Mouse (Mus musculus) neural tube, embryonic 14.5 days (tissue): ENCODE measurements at regions not wholly inside any gene's neighbourhood (a gene's known extent, or its start where the extent isn't known, plus 50 kb on each side); places are given as distances from the start of the nearest gene placed in this dataset.

Experiments
- ATAC-seq: fragments of 200-750 bp; cut with Nextera tagmentation; 2 replicates; pipeline ENCODE4 v1.8.0; 2017; ENCODE audit warnings: low read depth, mild to moderate bottlenecking, moderate TSS enrichment, moderate library complexity
- H3K27ac ChIP-seq: fragments of 300-500 bp; sonication (generic); 2 replicates; pipeline ENCODE4 v1.5.1; 2014; ENCODE audit warnings: low read depth, mild to moderate bottlenecking, control low read depth, low read length, moderate library complexity, mixed read lengths
- H3K27me3 ChIP-seq: fragments of 300-500 bp; sonication (generic); 2 replicates; pipeline ENCODE4 v1.6.1; 2014; ENCODE audit warnings: low read length; ENCODE audit not compliant: control insufficient read depth, insufficient read depth
- H3K36me3 ChIP-seq: fragments of 300-500 bp; sonication (generic); 2 replicates; pipeline ENCODE4 v1.6.1; 2014; ENCODE audit warnings: low read length, mixed read lengths; ENCODE audit not compliant: control insufficient read depth, insufficient read depth
- H3K4me1 ChIP-seq: fragments of 300-500 bp; sonication (generic); 2 replicates; pipeline ENCODE4 v1.6.1; 2014; ENCODE audit warnings: low read length; ENCODE audit not compliant: control insufficient read depth, insufficient read depth
- H3K4me2 ChIP-seq: fragments of 300-500 bp; sonication (generic); 2 replicates; pipeline ENCODE4 v1.6.1; 2014; ENCODE audit warnings: mild to moderate bottlenecking, low read depth, low read length, control low read depth
- H3K4me3 ChIP-seq: fragments of 300-500 bp; sonication (generic); 2 replicates; pipeline ENCODE4 v1.5.1; 2014; ENCODE audit warnings: low read depth, low read length, control low read depth, mixed read lengths
- H3K9ac ChIP-seq: fragments of 300-500 bp; sonication (generic); replicated peaks from 2 replicates; pipeline ENCODE4 v1.6.1; 2014; ENCODE audit warnings: low read depth, mild to moderate bottlenecking, control low read depth, low read length, mixed read lengths
- H3K9me3 ChIP-seq: fragments of 300-500 bp; sonication (generic); 2 replicates; pipeline ENCODE4 v1.6.1; 2016; ENCODE audit warnings: low read length; ENCODE audit not compliant: control insufficient read depth
- WGBS: fragments of 180-500 bp; shearing (Covaris S2); extraction: QIAGEN DNeasy Blood & Tissue Kit; methylation state at CpG from one replicate; pipeline ENCODE4 v1.1.7; 2014; 5-methylcytosine and 5-hydroxymethylcytosine counted together

DNA sequence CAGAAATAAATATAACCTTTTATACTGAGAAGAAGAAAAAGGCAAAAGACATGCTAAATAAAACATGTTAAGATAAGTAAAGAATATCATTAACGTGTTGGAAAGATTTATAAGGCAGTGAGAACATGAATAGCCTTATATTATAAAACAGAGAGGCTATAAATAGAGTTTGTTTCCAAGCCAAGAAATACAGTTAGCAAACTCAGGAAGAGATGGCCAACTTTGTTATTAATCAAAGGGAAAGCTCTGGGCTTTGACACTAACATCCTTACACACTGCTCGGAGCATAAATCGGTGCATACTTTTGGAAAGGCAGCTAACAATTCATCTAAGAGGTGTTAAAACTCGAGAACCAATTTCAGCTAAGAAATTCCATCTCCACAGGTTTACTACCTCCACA, 106.3 kb upstream of the Gm26657 start:
- H3K4me3 ChIP-seq: no peak overlapping the region
- no peak overlapping the region for H3K4me2 ChIP-seq
- no peaks in the 10 kb centered on the region for H3K27me3 ChIP-seq
- no peaks in the 10 kb centered on the region for H3K4me1 ChIP-seq
- H3K27ac ChIP-seq: no peak overlapping the region
- H3K36me3 ChIP-seq: no peaks in the 10 kb centered on the region
- ATAC-seq: no peak
- no peaks in the 10 kb centered on the region for H3K9me3 ChIP-seq
- no peak overlapping the region for H3K9ac ChIP-seq
- 69% methylated on average over 4 of the region's 4 CpGs for WGBS

DNA sequence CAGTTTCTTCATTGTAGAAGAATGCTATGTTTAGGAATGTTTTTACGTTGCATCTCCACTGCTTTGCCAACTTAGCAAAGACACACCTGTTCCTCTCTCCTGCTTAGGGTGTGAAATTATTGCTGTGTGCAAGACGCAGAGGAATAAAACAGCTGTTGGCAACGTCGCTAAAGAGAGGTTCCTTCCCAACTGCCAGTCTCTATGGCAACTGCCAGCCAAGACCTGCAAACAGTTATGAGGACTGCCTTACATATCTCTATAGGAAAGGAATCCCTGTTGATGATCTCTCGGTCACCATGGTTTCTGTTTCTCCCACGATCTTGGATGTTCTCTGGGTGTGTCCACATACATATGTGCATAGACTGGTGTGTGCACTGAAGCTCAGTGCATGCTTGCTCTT, 109.6 kb upstream of the Gm26657 start:
- no peaks in the 10 kb centered on the region for H3K27me3 ChIP-seq
- no peaks in the 10 kb centered on the region for H3K4me1 ChIP-seq
- H3K4me2 ChIP-seq: no peak overlapping the region
- H3K36me3 ChIP-seq: no peaks in the 10 kb centered on the region
- H3K27ac ChIP-seq: no peak overlapping the region
- no peak overlapping the region for H3K9ac ChIP-seq
- no peak for ATAC-seq
- WGBS: 66% methylated on average over 6 of the region's 6 CpGs
- H3K4me3 ChIP-seq: no peak overlapping the region
- no peaks in the 10 kb centered on the region for H3K9me3 ChIP-seq

DNA sequence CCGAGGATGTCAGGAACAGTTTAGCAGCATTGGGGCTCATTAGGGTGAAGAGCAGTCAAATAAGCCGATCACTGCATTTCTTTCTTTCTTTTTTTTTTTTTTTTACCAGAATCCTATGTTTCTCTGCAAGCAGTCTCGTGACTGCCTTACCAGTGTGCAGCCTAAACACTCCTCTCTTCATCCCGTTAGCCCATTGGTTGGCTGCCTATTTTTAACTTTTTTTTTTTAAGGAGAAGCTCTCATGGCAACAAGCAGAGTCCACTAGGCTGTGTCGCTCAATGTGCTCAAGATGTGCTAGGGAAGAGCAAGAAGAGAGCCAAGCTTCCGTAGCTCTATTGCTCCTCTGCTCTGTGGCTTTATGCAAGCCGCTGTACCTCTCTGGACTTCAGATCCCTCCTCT, 112.7 kb upstream of the Gm26657 start:
- no peak for ATAC-seq

DNA sequence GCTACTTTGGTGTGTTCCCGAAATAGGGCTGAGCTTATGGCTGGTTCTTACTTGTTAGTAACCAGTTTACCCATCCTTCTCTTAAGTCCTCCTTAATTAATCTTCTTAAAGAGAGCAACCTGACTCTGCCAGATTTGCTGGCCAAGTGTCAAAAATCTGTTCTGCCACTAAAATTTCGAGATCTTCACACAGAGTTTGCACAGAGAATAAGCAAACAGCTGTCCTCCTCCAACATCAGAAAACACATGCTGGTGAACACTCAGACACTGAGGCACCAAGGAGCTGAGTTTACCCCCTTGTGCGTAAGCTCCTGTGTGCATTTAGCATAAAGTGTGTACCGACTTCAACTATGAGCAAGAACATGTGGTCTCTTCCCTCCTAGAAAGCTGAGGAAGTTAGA, 118.1 kb upstream of the Gm26657 start:
- WGBS: 88% methylated on average over 4 of the region's 4 CpGs
- ATAC-seq: no peak
- Histone ChIP-seq H3K4me1 (no peaks in the 10 kb centered on the region), H3K9ac (no peak overlapping the region), H3K4me2 (no peak overlapping the region), H3K27ac (no peak overlapping the region), H3K9me3 (no peaks in the 10 kb centered on the region), H3K4me3 (no peak overlapping the region), H3K36me3 (no peaks in the 10 kb centered on the region), H3K27me3 (no peaks in the 10 kb centered on the region)

More for the DNA sequence above, 112.7 kb upstream of the Gm26657 start:
- H3K27ac ChIP-seq: no peak overlapping the region
- H3K9me3 ChIP-seq: no peaks in the 10 kb centered on the region
- no peaks in the 10 kb centered on the region for H3K36me3 ChIP-seq
- no peak overlapping the region for H3K9ac ChIP-seq
- H3K27me3 ChIP-seq: no peaks in the 10 kb centered on the region
- no peaks in the 10 kb centered on the region for H3K4me1 ChIP-seq
- H3K4me3 ChIP-seq: no peak overlapping the region
- WGBS: 81% methylated on average over 7 of the region's 7 CpGs
- H3K4me2 ChIP-seq: no peak overlapping the region

DNA sequence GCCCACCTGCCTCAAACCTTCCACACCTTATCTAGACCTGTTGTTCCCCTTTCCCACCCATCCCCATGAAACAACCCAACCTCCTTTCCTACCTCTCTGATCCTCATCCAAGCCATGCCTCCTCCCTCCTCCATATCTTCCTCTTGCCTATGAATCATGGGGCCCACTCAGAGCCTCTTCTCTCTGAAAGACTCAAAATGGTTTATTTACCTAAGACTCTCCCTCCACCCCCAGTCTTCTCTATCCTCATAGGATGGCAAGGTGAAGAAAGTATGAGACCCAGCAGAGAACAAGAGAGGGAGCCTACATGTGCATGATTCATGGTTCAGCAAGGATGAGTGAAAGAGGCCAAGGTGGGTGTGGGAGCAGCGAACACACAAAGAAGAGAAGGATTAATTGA, 118.5 kb upstream of the Gm26657 start:
- ATAC-seq: no peak
- H3K36me3 ChIP-seq: no peaks in the 10 kb centered on the region
- no peak overlapping the region for H3K27ac ChIP-seq
- no peak overlapping the region for H3K4me3 ChIP-seq
- no peaks in the 10 kb centered on the region for H3K27me3 ChIP-seq
- no peaks in the 10 kb centered on the region for H3K9me3 ChIP-seq
- H3K4me2 ChIP-seq: no peak overlapping the region
- H3K9ac ChIP-seq: no peak overlapping the region
- 85% methylated on average over 1 of the region's 1 CpGs for WGBS
- H3K4me1 ChIP-seq: no peaks in the 10 kb centered on the region

DNA sequence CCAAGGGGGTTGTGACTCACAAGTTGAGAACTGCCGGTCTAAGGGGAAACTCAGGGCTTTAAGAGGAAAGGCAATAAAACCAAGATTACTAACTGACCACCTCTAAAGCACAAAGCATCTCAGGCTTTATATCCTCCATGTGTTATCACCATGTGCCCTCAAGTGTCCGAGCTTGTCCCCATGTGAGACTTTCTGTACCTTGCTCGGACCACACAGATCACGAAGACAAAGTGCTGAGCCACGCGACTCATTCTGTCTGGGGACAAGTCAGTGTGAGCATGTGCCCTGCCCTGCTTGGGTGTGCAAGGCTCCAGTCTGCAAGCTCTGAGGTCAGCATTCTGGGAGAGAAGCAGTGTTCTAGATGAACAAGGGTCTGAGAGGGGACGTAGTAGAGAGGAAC, 119.2 kb upstream of the Gm26657 start:
- Histone ChIP-seq H3K4me3 (no peak overlapping the region), H3K9me3 (no peaks in the 10 kb centered on the region), H3K4me2 (no peak overlapping the region), H3K36me3 (no peaks in the 10 kb centered on the region), H3K27ac (no peak overlapping the region), H3K27me3 (no peaks in the 10 kb centered on the region), H3K4me1 (no peaks in the 10 kb centered on the region), H3K9ac (no peak overlapping the region)
- ATAC-seq: no peak
- WGBS: 90% methylated on average over 7 of the region's 7 CpGs

DNA sequence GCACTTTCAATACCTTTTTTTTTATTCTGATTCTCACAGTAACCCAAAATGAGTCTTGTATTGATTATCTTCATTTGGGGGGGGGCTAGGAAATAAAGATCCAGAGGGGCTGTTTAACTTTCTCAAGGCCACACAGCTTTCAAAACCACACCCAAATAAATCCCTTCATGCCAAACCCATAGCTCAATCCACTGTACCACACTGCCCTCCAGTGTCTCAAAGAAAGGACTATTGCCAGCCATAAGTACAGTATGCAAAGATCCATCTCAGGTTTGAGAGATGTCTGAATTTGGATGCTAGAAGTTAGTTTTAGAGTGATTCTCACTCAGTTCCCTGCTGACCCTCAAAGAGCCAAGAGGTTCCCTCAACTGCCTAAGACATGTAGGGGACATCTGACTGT, 120.1 kb upstream of the Gm26657 start:
- no peaks in the 10 kb centered on the region for H3K27me3 ChIP-seq
- H3K4me2 ChIP-seq: no peak overlapping the region
- no peaks in the 10 kb centered on the region for H3K9me3 ChIP-seq
- no peaks in the 10 kb centered on the region for H3K36me3 ChIP-seq
- no peak for ATAC-seq
- no peak overlapping the region for H3K27ac ChIP-seq
- H3K4me1 ChIP-seq: no peaks in the 10 kb centered on the region
- no peak overlapping the region for H3K9ac ChIP-seq
- no peak overlapping the region for H3K4me3 ChIP-seq

DNA sequence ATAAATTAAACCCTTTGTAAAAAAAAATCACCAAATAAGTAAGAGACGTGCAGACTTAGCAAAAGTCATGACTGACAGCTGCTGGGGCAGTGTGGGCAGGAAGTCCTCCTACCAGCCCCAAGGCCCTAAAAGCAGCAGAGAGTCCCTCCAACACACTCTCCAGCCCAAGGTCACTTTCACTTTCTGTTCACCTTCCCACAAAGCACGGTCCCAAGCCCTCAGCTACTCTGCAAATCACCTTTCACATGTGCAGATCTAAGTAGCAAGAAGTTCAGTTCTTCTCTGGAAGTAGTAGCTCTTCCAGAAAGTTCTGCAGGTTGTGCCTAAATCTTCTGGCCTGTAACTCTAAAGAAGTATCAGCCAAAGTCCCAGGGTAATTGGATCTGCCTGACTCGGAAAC, 120.8 kb upstream of the Gm26657 start:
- Histone ChIP-seq H3K27ac (no peak overlapping the region), H3K27me3 (no peaks in the 10 kb centered on the region), H3K36me3 (no peaks in the 10 kb centered on the region), H3K4me2 (no peak overlapping the region), H3K4me3 (no peak overlapping the region), H3K9me3 (no peaks in the 10 kb centered on the region), H3K4me1 (no peaks in the 10 kb centered on the region), H3K9ac (no peak overlapping the region)
- ATAC-seq: no peak
- 89% methylated on average over 3 of the region's 3 CpGs for WGBS

DNA sequence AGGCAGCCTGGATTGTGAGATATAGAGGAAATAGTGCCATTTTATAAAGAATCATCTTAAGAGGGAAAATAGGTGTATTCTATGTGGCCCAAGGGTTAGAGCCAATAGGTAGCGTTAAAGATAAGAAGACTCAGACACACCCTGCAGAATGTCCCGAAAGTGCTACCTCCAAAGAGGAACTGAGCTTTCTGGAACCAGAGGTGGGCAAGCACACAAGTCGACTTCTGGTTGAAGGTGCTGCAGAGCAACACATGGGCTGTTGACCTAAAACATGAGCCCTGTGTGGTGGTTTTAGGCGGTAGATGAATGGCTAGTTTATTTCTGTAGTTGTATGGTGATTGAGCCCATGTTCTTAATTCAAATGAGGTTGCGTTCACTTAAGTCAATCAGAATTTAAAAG, 121.4 kb upstream of the Gm26657 start:
- Histone ChIP-seq H3K4me3 (no peak overlapping the region), H3K4me2 (no peak overlapping the region), H3K4me1 (no peaks in the 10 kb centered on the region), H3K9me3 (no peaks in the 10 kb centered on the region), H3K9ac (no peak overlapping the region), H3K27ac (no peak overlapping the region), H3K36me3 (no peaks in the 10 kb centered on the region), H3K27me3 (no peaks in the 10 kb centered on the region)
- WGBS: 95% methylated on average over 5 of the region's 5 CpGs
- no peak for ATAC-seq
